Mouse (Mus musculus): ENCODE measurements around the gene Dnase2a. TPM values are rescaled to one million over a fixed set of nuclear protein-coding genes. Genes with fewer than 3 reads are reported as not detected.
A peak's percentile ranks its signal among the peaks of the same experiment; 100 is the strongest.

Gene Dnase2a
- total and polyA plus RNA-seq, 2 experiments from 2014 or later: 4.3 to 6.7 TPM

- ATAC-seq (ENCODE audit: low FRiP score) (no peak), DNase-seq (ENCODE audit: low spot score) (peak; percentile 72)
These were observed 5.6 kb downstream of the Dnase2a start for GRCm38 (mm10) chr8:84913960-84914359.

GRCm38 (mm10) chr8:84915269-84915668, 6.9 kb downstream of the Dnase2a start:
- Histone ChIP-seq H3K4me1 (ENCODE audit: insufficient read depth, low read length) (no peaks in the 10 kb centered on the region), H3K4me2 (ENCODE audit: low read depth, low read length, poor library complexity, severe bottlenecking) (no peak overlapping the region), H3K9me3 (ENCODE audit: low read length) (no peaks in the 10 kb centered on the region), H3K4me3 (ENCODE audit: low read depth, low read length) (no peak overlapping the region), H3K36me3 (ENCODE audit: insufficient read depth, low read length) (peaks cover 67% of the 10 kb centered on the region), H3K27ac (ENCODE audit: low read depth, low read length) (no peak overlapping the region), H3K27me3 (ENCODE audit: insufficient read depth, low read length) (no peaks in the 10 kb centered on the region; the same call in 1 of the 2 replicates), H3K9ac (replicated peaks; ENCODE audit: low read length, poor library complexity, severe bottlenecking) (no peak overlapping the region)
- DNase-seq (ENCODE audit: low spot score): no peak
- no peak for ATAC-seq (ENCODE audit: low FRiP score)
- 89% methylated on average over 8 of the region's 8 CpGs for WGBS
- no peak for TF ChIP-seq CTCF (IDR thresholded peaks at IDR 0.05)

More at GRCm38 (mm10) chr8:84913960-84914359, 5.6 kb downstream of the Dnase2a start:
- TF ChIP-seq CTCF (IDR thresholded peaks at IDR 0.05): peak; percentile 68
- Histone ChIP-seq H3K4me2 (ENCODE audit: low read depth, low read length, poor library complexity, severe bottlenecking) (no peak overlapping the region), H3K4me1 (ENCODE audit: insufficient read depth, low read length) (no peaks in the 10 kb centered on the region), H3K9ac (replicated peaks; ENCODE audit: low read length, poor library complexity, severe bottlenecking) (no peak overlapping the region), H3K27me3 (ENCODE audit: insufficient read depth, low read length) (no peaks in the 10 kb centered on the region; the same call in 1 of the 2 replicates), H3K9me3 (ENCODE audit: low read length) (no peaks in the 10 kb centered on the region), H3K36me3 (ENCODE audit: insufficient read depth, low read length) (peaks cover 62% of the 10 kb centered on the region), H3K4me3 (ENCODE audit: low read depth, low read length) (no peak overlapping the region), H3K27ac (ENCODE audit: low read depth, low read length) (no peak overlapping the region)
- 35% methylated on average over 4 of the region's 4 CpGs for WGBS

GRCm38 (mm10) chr8:84917781-84918180, 9.4 kb downstream of the Dnase2a start:
- WGBS: 25% methylated on average over 20 of the region's 20 CpGs
- H3K4me2 ChIP-seq (ENCODE audit: low read depth, low read length, poor library complexity, severe bottlenecking): no peak overlapping the region
- H3K36me3 ChIP-seq (ENCODE audit: insufficient read depth, low read length): peaks cover 68% of the 10 kb centered on the region
- no peaks in the 10 kb centered on the region for H3K4me1 ChIP-seq (ENCODE audit: insufficient read depth, low read length)
- H3K27me3 ChIP-seq (ENCODE audit: insufficient read depth, low read length): no peaks in the 10 kb centered on the region
- ATAC-seq (ENCODE audit: low FRiP score) (no peak), DNase-seq (ENCODE audit: low spot score) (no peak)
- H3K9me3 ChIP-seq (ENCODE audit: low read length): no peaks in the 10 kb centered on the region
- H3K9ac ChIP-seq (replicated peaks; ENCODE audit: low read length, poor library complexity, severe bottlenecking): no peak overlapping the region
- H3K27ac ChIP-seq (ENCODE audit: low read depth, low read length): no peak overlapping the region
- no peak for TF ChIP-seq CTCF (IDR thresholded peaks at IDR 0.05)
- H3K4me3 ChIP-seq (ENCODE audit: low read depth, low read length): no peak overlapping the region

GRCm38 (mm10) chr8:84918646-84919045, 10.3 kb downstream of the Dnase2a start:
- no peak for DNase-seq (ENCODE audit: low spot score)
- ATAC-seq (ENCODE audit: low FRiP score): no peak
- Histone ChIP-seq H3K4me2 (ENCODE audit: low read depth, low read length, poor library complexity, severe bottlenecking) (no peak overlapping the region), H3K27ac (ENCODE audit: low read depth, low read length) (no peak overlapping the region), H3K4me1 (ENCODE audit: insufficient read depth, low read length) (no peaks in the 10 kb centered on the region), H3K36me3 (ENCODE audit: insufficient read depth, low read length) (peaks cover 61% of the 10 kb centered on the region), H3K9ac (replicated peaks; ENCODE audit: low read length, poor library complexity, severe bottlenecking) (no peak overlapping the region), H3K4me3 (ENCODE audit: low read depth, low read length) (no peak overlapping the region), H3K27me3 (ENCODE audit: insufficient read depth, low read length) (no peaks in the 10 kb centered on the region), H3K9me3 (ENCODE audit: low read length) (no peaks in the 10 kb centered on the region)
- no peak for TF ChIP-seq CTCF (IDR thresholded peaks at IDR 0.05)
- WGBS: 90% methylated on average over 15 of the region's 15 CpGs

GRCm38 (mm10) chr8:84921596-84921995, 13.2 kb downstream of the Dnase2a start:
- Histone ChIP-seq H3K27me3 (ENCODE audit: insufficient read depth, low read length) (no peaks in the 10 kb centered on the region), H3K4me2 (ENCODE audit: low read depth, low read length, poor library complexity, severe bottlenecking) (no peak overlapping the region), H3K4me3 (ENCODE audit: low read depth, low read length) (no peak overlapping the region), H3K36me3 (ENCODE audit: insufficient read depth, low read length) (peaks cover 63% of the 10 kb centered on the region), H3K27ac (ENCODE audit: low read depth, low read length) (no peak overlapping the region), H3K9me3 (ENCODE audit: low read length) (no peaks in the 10 kb centered on the region), H3K9ac (replicated peaks; ENCODE audit: low read length, poor library complexity, severe bottlenecking) (no peak overlapping the region), H3K4me1 (ENCODE audit: insufficient read depth, low read length) (no peaks in the 10 kb centered on the region)
- WGBS: 91% methylated on average over 2 of the region's 2 CpGs
- ATAC-seq (ENCODE audit: low FRiP score): no peak
- TF ChIP-seq CTCF (IDR thresholded peaks at IDR 0.05): no peak
- no peak for DNase-seq (ENCODE audit: low spot score)

GRCm38 (mm10) chr8:84925557-84925956, 17.2 kb downstream of the Dnase2a start:
- no peak for TF ChIP-seq CTCF (IDR thresholded peaks at IDR 0.05)
- Histone ChIP-seq H3K27ac (ENCODE audit: low read depth, low read length) (no peak overlapping the region), H3K4me1 (ENCODE audit: insufficient read depth, low read length) (no peaks in the 10 kb centered on the region), H3K27me3 (ENCODE audit: insufficient read depth, low read length) (no peaks in the 10 kb centered on the region), H3K4me2 (ENCODE audit: low read depth, low read length, poor library complexity, severe bottlenecking) (no peak overlapping the region), H3K36me3 (ENCODE audit: insufficient read depth, low read length) (peaks cover 49% of the 10 kb centered on the region), H3K4me3 (ENCODE audit: low read depth, low read length) (no peak overlapping the region), H3K9ac (replicated peaks; ENCODE audit: low read length, poor library complexity, severe bottlenecking) (no peak overlapping the region), H3K9me3 (ENCODE audit: low read length) (no peaks in the 10 kb centered on the region)
- DNase-seq (ENCODE audit: low spot score) (no peak), ATAC-seq (ENCODE audit: low FRiP score) (no peak)
- WGBS: 78% methylated on average over 7 of the region's 7 CpGs

All from midbrain, postnatal 0 days (tissue).